Mouse (Mus musculus): ENCODE data around the gene Pkd1l2. TPM values are rescaled to one million over a fixed set of nuclear protein-coding genes. Genes with fewer than 3 reads are reported as not detected.

The Pkd1l2 gene
- total RNA-seq (2021) = under 1 TPM in 1 of 2 experiments, not detected in 1; 0.10 TPM

- no peak for DNase-seq (ENCODE audit: extremely low spot score in 1 of 2, low spot score in 1 of 2)
These were observed at the start of gene Pkd1l2 for GRCm38 (mm10) chr8:117082399-117082872. Gene Pkd1l2 (minus strand): TSS chr8:117082449.

GRCm38 (mm10) chr8:117127063-117127462, 44.8 kb upstream of the Pkd1l2 start:
- no peak for DNase-seq (ENCODE audit: extremely low spot score in 1 of 2, low spot score in 1 of 2)

GRCm38 (mm10) chr8:117126411-117126810, 44.2 kb upstream of the Pkd1l2 start:
- no peak for DNase-seq (ENCODE audit: extremely low spot score in 1 of 2, low spot score in 1 of 2)

GRCm38 (mm10) chr8:117125854-117126253, 43.6 kb upstream of the Pkd1l2 start:
- no peak for DNase-seq (ENCODE audit: extremely low spot score in 1 of 2, low spot score in 1 of 2)

GRCm38 (mm10) chr8:117123850-117124633, 41.8 kb upstream of the Pkd1l2 start:
- DNase-seq (ENCODE audit: extremely low spot score in 1 of 2, low spot score in 1 of 2) = no peak

- DNase-seq (ENCODE audit: extremely low spot score in 1 of 2, low spot score in 1 of 2) = no peak
These were observed 39.0 kb upstream of the Pkd1l2 start for GRCm38 (mm10) chr8:117121277-117121676.

GRCm38 (mm10) chr8:117118409-117118808, 36.2 kb upstream of the Pkd1l2 start:
- DNase-seq (ENCODE audit: extremely low spot score in 1 of 2, low spot score in 1 of 2) = no peak

GRCm38 (mm10) chr8:117116534-117116933, 34.3 kb upstream of the Pkd1l2 start:
- no peak for DNase-seq (ENCODE audit: extremely low spot score in 1 of 2, low spot score in 1 of 2)

GRCm38 (mm10) chr8:117115676-117116446, 33.6 kb upstream of the Pkd1l2 start:
- no peak for DNase-seq (ENCODE audit: extremely low spot score in 1 of 2, low spot score in 1 of 2)

GRCm38 (mm10) chr8:117115094-117115493, 32.8 kb upstream of the Pkd1l2 start:
- no peak for DNase-seq (ENCODE audit: extremely low spot score in 1 of 2, low spot score in 1 of 2)

- no peak for DNase-seq (ENCODE audit: extremely low spot score in 1 of 2, low spot score in 1 of 2)
These were observed 30.0 kb upstream of the Pkd1l2 start for GRCm38 (mm10) chr8:117112261-117112660.

GRCm38 (mm10) chr8:117111641-117112040, 29.4 kb upstream of the Pkd1l2 start:
- DNase-seq (ENCODE audit: extremely low spot score in 1 of 2, low spot score in 1 of 2) = no peak

GRCm38 (mm10) chr8:117109801-117110390, 27.6 kb upstream of the Pkd1l2 start:
- peak in 1 of 2 experiments; percentile 70 for DNase-seq (ENCODE audit: extremely low spot score in 1 of 2, low spot score in 1 of 2)

- DNase-seq (ENCODE audit: extremely low spot score in 1 of 2, low spot score in 1 of 2) = no peak
These were observed 26.9 kb upstream of the Pkd1l2 start for GRCm38 (mm10) chr8:117109018-117109711.

- peak; percentile 66 to 85 for DNase-seq (ENCODE audit: extremely low spot score in 1 of 2, low spot score in 1 of 2)
These were observed 25.3 kb upstream of the Pkd1l2 start for GRCm38 (mm10) chr8:117107533-117107932.

- no peak for DNase-seq (ENCODE audit: extremely low spot score in 1 of 2, low spot score in 1 of 2)
These were observed 15.4 kb upstream of the Pkd1l2 start for GRCm38 (mm10) chr8:117097564-117098191.

GRCm38 (mm10) chr8:117097051-117097563, 14.9 kb upstream of the Pkd1l2 start:
- no peak for DNase-seq (ENCODE audit: extremely low spot score in 1 of 2, low spot score in 1 of 2)

GRCm38 (mm10) chr8:117095647-117096046, 13.4 kb upstream of the Pkd1l2 start, which contains the start of gene Bco1:
Gene Bco1 (plus strand): TSS chr8:117095854.
- no peak for DNase-seq (ENCODE audit: extremely low spot score in 1 of 2, low spot score in 1 of 2)

- DNase-seq (ENCODE audit: extremely low spot score in 1 of 2, low spot score in 1 of 2) = no peak
These were observed 11.8 kb upstream of the Pkd1l2 start for GRCm38 (mm10) chr8:117094053-117094452.

- DNase-seq (ENCODE audit: extremely low spot score in 1 of 2, low spot score in 1 of 2) = no peak
These were observed 7.6 kb upstream of the Pkd1l2 start for GRCm38 (mm10) chr8:117089802-117090201.

Data from layer of hippocampus, postnatal 25 days (tissue).